Mouse (Mus musculus): ENCODE measurements around the gene Mtr.
A peak's percentile ranks its signal among the peaks of the same experiment; 100 is the strongest.
"Not testable (repeated sequence)": the region's sequence is repeated elsewhere in the genome, so short reads cannot be mapped to it uniquely, and the experiment has no call there.

The Mtr gene

DNA sequence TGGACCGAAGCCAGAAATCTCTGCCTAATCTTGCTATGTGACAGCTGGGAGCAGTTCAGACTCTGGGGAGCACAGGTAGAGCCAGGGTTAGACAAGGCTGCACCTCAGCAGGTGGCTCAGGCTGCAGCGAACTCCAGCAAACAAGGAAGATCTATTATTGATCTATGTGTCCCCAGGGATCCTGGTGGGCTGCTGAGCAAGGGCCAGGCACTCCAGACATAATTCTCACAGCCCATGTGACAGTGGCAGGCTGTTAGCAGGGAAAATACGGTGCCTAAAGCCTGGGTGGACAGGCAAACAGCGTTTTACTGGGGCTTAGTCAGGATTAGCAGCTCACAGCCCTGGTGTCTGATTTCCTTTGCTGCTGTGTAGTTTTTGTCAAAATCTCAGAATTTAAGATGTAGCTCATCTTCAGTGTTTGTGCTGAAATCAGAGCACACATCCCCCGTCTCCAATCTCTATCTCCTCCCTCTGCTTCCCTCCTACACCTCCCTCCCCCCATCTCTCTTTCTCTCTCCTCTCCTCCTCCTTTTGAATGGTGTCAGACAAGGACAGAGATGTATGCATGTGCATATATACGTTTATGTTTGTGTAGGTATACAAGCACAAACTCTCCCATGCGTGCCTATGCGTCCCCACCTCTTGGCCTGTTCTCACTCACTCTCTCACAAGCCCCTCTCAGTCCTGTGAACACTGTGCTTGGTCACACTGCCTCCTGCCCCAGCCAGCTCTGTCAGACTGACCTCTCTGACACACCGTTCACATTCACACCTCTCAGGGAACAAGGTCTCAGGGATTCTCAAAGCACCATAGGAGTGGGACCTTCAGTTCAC, 98.4 kb downstream of the Mtr start:
- peak; percentile 78 for ATAC-seq (ENCODE audit: low TSS enrichment)

DNA sequence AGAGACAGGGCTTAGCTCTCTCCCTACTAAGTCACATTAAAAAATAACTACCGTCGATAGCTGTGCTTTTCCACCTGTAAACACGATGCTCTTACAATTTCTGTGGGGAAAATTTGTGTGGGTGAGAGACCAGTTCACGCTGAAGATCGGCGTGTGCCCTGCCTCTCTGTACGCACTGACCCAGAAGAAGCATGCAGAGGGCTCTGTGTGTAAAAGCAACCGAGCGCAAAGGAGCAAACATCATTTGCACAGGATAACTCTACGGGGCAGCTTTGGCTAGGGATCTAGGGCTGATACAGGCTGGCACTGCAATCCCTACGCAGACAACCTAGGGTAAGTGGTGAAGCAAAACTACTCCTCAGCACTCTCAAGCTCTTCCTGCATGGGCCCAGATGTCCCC, 104.0 kb downstream of the Mtr start:
- no peak for ATAC-seq (ENCODE audit: low TSS enrichment)

DNA sequence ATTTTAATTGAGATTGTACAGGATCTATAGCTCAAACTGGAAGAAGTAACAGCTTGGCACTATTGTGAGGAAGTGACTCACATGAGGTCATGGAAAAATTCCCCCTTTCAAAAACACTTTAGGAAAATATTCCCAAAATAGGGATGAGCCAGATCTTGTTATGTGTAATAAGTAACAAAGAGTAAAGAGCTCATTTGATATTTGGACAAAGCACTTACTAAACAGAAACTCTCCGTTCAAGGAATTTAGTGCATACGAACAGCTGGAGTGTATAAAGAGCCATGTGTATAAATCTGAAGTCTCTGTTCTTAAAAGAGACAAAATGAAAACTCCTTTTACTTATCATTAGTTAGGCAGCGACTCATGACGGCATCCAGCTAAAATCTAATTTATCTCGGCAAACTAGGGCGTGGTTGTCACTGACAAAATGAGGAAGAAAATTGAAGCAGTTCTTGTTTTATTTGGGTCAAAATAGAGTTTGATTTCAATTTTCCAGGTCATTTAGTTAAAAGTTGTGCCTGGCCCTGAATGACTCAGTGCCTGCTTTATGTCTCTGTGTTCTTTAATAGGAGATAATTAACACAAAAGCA, 110.9 kb downstream of the Mtr start:
- no peak for ATAC-seq (ENCODE audit: low TSS enrichment)

- no peak for ATAC-seq (ENCODE audit: low TSS enrichment)
Measured at GRCm38 (mm10) chr13:12146402-12146801, 111.5 kb downstream of the Mtr start.

GRCm38 (mm10) chr13:12143347-12143746, 114.6 kb downstream of the Mtr start:
- ATAC-seq (ENCODE audit: low TSS enrichment), result peak; percentile 80

DNA sequence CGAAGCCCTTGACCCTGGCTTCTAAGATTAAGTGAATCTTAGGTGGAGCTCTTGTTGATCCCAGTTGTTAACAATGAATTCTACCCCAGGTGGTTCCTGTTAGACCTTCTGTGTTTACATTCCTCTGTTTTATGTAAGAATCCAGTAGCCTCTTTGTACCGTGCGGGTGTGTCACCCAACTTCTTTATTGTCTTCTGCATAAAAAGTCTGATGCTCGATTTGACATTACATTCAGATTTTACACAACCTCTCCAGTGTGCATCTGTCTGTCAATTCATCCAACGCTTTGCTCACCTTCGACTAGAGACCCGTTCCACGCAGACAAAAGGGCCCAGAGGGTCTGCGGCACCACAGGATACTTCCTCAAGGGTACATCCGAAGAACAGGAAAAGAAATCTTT, 121.5 kb downstream of the Mtr start:
- ATAC-seq (ENCODE audit: low TSS enrichment), result not testable (repeated sequence)

DNA sequence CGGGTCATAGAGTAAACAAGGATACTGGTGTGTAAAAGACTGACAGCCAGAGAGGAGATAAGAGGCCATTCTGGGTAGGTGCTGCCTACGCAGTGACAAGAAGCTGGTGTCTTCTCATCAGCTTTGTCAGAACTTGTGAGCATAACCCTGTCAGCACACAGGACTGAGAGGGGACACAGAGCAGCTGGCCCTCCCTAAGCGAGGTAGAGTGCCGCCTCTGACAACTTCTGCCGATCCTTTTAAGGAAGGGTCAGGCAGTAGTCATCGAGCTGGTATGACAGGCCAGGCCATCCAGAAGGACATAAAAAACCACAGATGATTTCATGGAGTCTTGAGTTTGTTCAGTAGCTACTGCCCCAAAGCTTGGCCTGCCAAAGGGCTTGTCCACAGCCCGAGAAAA, 124.4 kb downstream of the Mtr start:
- no peak for ATAC-seq (ENCODE audit: low TSS enrichment)

Data from frontal cortex, adult (tissue).